Mouse (Mus musculus) ES-E14 (cell line): ENCODE results near the gene Otop2. TPM values are rescaled to one million over a fixed set of nuclear protein-coding genes. Genes with fewer than 3 reads are reported as not detected.

Source experiments
- DNase-seq: peaks from one replicate; pipeline ENCODE4 v3.0.0-alpha.2; 2013; ENCODE audit warnings: low read depth, low spot score
- H3K27ac ChIP-seq: 2 replicates; pipeline ENCODE4 v1.5.1; 2012; ENCODE audit warnings: low read depth, mild to moderate bottlenecking, low read length, moderate library complexity, mixed read lengths; ENCODE audit not compliant: poor library complexity, insufficient read depth, severe bottlenecking
- H3K36me3 ChIP-seq: 2 replicates; pipeline ENCODE4 v1.6.1; 2012; ENCODE audit warnings: mild to moderate bottlenecking, low read length, moderate library complexity, mixed read lengths; ENCODE audit not compliant: control insufficient read depth, poor library complexity, insufficient read depth, severe bottlenecking
- H3K4me1 ChIP-seq, 2 experiments: fragments of 150-350 bp in 1 of 2; sonication (generic) in 1 of 2; 2 replicates each; pipeline ENCODE4 v1.6.1; 2012; ENCODE audit warnings: low read length in 2 of 2, mild to moderate bottlenecking in 1 of 2, mixed read lengths in 1 of 2; ENCODE audit not compliant: control insufficient read depth in 2 of 2, insufficient read depth in 2 of 2, poor library complexity in 1 of 2
- H3K4me3 ChIP-seq, 2 experiments: fragments of 150-350 bp in 1 of 2; sonication (generic) in 1 of 2; 2 replicates each; pipeline ENCODE4 v1.5.1; 2012; ENCODE audit warnings: low read length in 2 of 2, low read depth in 1 of 2, mild to moderate bottlenecking in 1 of 2, mixed read lengths in 1 of 2; ENCODE audit not compliant: insufficient read depth in 1 of 2, poor library complexity in 1 of 2, severe bottlenecking in 1 of 2
- H3K9ac ChIP-seq: 2 replicates; pipeline ENCODE4 v1.6.1; 2012; ENCODE audit warnings: low read depth, mild to moderate bottlenecking, low read length, mixed read lengths; ENCODE audit not compliant: poor library complexity, insufficient read depth, severe bottlenecking
- H3K9me3 ChIP-seq: fragments of 150-350 bp; sonication (generic); 2 replicates; pipeline ENCODE4 v1.6.1; 2012; ENCODE audit warnings: low read depth, mild to moderate bottlenecking, low read length; ENCODE audit not compliant: control insufficient read depth, insufficient read depth
- CHD2 ChIP-seq: IDR thresholded peaks from 2 replicates; pipeline ENCODE4 v1.6.1; 2014; ENCODE audit warnings: mild to moderate bottlenecking, low read depth, low read length, inconsistent platforms
- HCFC1 ChIP-seq: IDR thresholded peaks from 2 replicates; pipeline ENCODE4 v1.6.1; 2012; ENCODE audit warnings: low read length, inconsistent platforms, borderline replicate concordance; ENCODE audit not compliant: insufficient read depth
- MAFK ChIP-seq: IDR thresholded peaks from 2 replicates; pipeline ENCODE4 v1.6.1; 2014; ENCODE audit warnings: mild to moderate bottlenecking, low read depth, low read length, inconsistent platforms; ENCODE audit not compliant: insufficient read depth
- ZC3H11A ChIP-seq: IDR thresholded peaks from 2 replicates; pipeline ENCODE4 v1.6.1; 2012; ENCODE audit warnings: low read depth, mild to moderate bottlenecking, inconsistent platforms, low read length, borderline replicate concordance
- ZNF384 ChIP-seq: IDR thresholded peaks from 2 replicates; pipeline ENCODE4 v1.6.1; 2012; ENCODE audit warnings: low read depth, low read length, inconsistent platforms
- in situ Hi-C, 2 experiments: fragments of 600-800 bp; cut with MboI; formaldehyde crosslinking; loops; one replicate each; pipeline ENCODE4 v1.15.1; 2025; ENCODE audit warnings: low sequenced_read_pairs in 2 of 2, inconsistent platforms in 1 of 2; ENCODE audit not compliant: unreplicated experiment in 2 of 2
- total RNA-seq: library from RNA; depleted of rRNA; stranded (reverse); fragments of 300-350 nt; gene quantifications from 2 replicates; pipeline ENCODE4 v1.2.3, GENCODE M21; 2012; rRNA removed

Gene Otop2
- total RNA-seq: 0.18 and 0.21 TPM in 2 replicates

- Histone ChIP-seq H3K4me1 (peaks cover 0 to 7% of the 10 kb centered on the region in 2 experiments; a peak in 1 of 4 replicates), H3K9me3 (no peaks in the 10 kb centered on the region), H3K36me3 (no peaks in the 10 kb centered on the region), H3K9ac (no peak within 1 kb of the TSS), H3K4me3 (no peak within 1 kb of the TSS), H3K27ac (no peak within 1 kb of the TSS)
- no peak for TF ChIP-seq ZNF384
- in situ Hi-C loops: no loop called here
- DNase-seq: no peak
These were observed at the start of gene Otop2 for GRCm38 (mm10) chr11:115306863-115307262. Otop2 (plus strand) TSS chr11:115307163.

- Histone ChIP-seq H3K4me3 (peak overlapping the region; percentile 22 to 54; a peak in 2 of 4 replicates), H3K36me3 (no peaks in the 10 kb centered on the region), H3K9me3 (no peaks in the 10 kb centered on the region), H3K4me1 (peaks cover 0 to 9% of the 10 kb centered on the region in 2 experiments; a peak in 1 of 4 replicates), H3K9ac (no peak overlapping the region), H3K27ac (no peak overlapping the region)
- TF ChIP-seq ZC3H11A: no peak
- no peak for TF ChIP-seq CHD2
- TF ChIP-seq HCFC1: no peak
- TF ChIP-seq MAFK: no peak
- TF ChIP-seq ZNF384: no peak
- in situ Hi-C loops: no loop called here
- DNase-seq: peak; percentile 77
These were observed 49.0 kb upstream of the Otop2 start for GRCm38 (mm10) chr11:115257775-115258510.

- Histone ChIP-seq H3K36me3 (no peaks in the 10 kb centered on the region), H3K27ac (no peak overlapping the region), H3K9ac (no peak overlapping the region), H3K4me3 (no peak overlapping the region), H3K4me1 (peaks cover 0 to 11% of the 10 kb centered on the region in 2 experiments; a peak in 1 of 4 replicates), H3K9me3 (no peaks in the 10 kb centered on the region)
- in situ Hi-C loops: no loop called here
- no peak for DNase-seq
- no peak for TF ChIP-seq CHD2
- no peak for TF ChIP-seq ZC3H11A
- TF ChIP-seq ZNF384: no peak
- TF ChIP-seq HCFC1: no peak
- TF ChIP-seq MAFK: no peak
These were observed 47.8 kb upstream of the Otop2 start for GRCm38 (mm10) chr11:115259134-115259533.

- Histone ChIP-seq H3K9me3 (no peaks in the 10 kb centered on the region), H3K9ac (no peak overlapping the region), H3K36me3 (peaks cover 2% of the 10 kb centered on the region; the same call in 1 of the 2 replicates), H3K27ac (no peak overlapping the region), H3K4me1 (peaks cover 0 to 12% of the 10 kb centered on the region in 2 experiments; a peak in 1 of 4 replicates), H3K4me3 (no peak overlapping the region)
- in situ Hi-C loops: no loop called here
- DNase-seq: no peak
- no peak for TF ChIP-seq MAFK
- no peak for TF ChIP-seq ZNF384
- TF ChIP-seq HCFC1: no peak
- TF ChIP-seq ZC3H11A: no peak
- no peak for TF ChIP-seq CHD2
These were observed 44.0 kb upstream of the Otop2 start for GRCm38 (mm10) chr11:115262954-115263353.
